Mouse (Mus musculus) left cerebral cortex, adult 2 months (tissue): Measurements from ENCODE around the gene Gfra1. TPM values are rescaled to one million over a fixed set of nuclear protein-coding genes. Genes with fewer than 3 reads are reported as not detected.

Experiments
- DNase-seq, 2 experiments: peaks; one replicate each; pipeline ENCODE4 v3.0.0; 2021 to 2022; ENCODE audit warnings: low spot score in 2 of 2, mixed read lengths in 1 of 2; ENCODE audit errors: extremely low spot score in 1 of 2
- H3K27ac ChIP-seq: fragments of 200-600 bp; 2 replicates; pipeline ENCODE4 v1.8.1; 2022
- H3K4me3 ChIP-seq: fragments of 200-600 bp; 2 replicates; pipeline ENCODE4 v1.8.1; 2022
- CTCF ChIP-seq: fragments of 200-600 bp; IDR thresholded peaks from 2 replicates; pipeline ENCODE4 v1.8.1; 2022; ENCODE audit warnings: antibody characterized with exemption, mild to moderate bottlenecking, moderate library complexity
- intact Hi-C: fragments of 180-260 bp; cut with DNase I; formaldehyde crosslinking; loops from one replicate; pipeline ENCODE4 v1.15.1; 2025
- long read RNA-seq, 2 experiments: library from polyadenylated mRNA; stranded (forward); transcript quantifications; one replicate each; pipeline ENCODE4 v2.0.0; 2021; ENCODE audit warnings: borderline mapping rate in 2 of 2
- total RNA-seq, 2 experiments: library from RNA; stranded (reverse); gene quantifications; 2 replicates each; pipeline ENCODE4 v1.2.3; 2021

Gfra1 gene
- 10 to 100 TPM; 26.7 to 34.1 TPM for total RNA-seq
- long read RNA-seq, experiment 1, full-length matches to known transcripts: 4 of 10 reads
- long read RNA-seq, experiment 1, partial matches to known transcripts: 3 of 10 reads
- long read RNA-seq, experiment 1, other reads (novel, unspliced or antisense): 3 of 10 reads
- long read RNA-seq, experiment 2, full-length matches to known transcripts: 4 of 6 reads
- long read RNA-seq, experiment 2, partial matches to known transcripts: 0 of 6 reads
- long read RNA-seq, experiment 2, other reads (novel, unspliced or antisense): 2 of 6 reads

DNA sequence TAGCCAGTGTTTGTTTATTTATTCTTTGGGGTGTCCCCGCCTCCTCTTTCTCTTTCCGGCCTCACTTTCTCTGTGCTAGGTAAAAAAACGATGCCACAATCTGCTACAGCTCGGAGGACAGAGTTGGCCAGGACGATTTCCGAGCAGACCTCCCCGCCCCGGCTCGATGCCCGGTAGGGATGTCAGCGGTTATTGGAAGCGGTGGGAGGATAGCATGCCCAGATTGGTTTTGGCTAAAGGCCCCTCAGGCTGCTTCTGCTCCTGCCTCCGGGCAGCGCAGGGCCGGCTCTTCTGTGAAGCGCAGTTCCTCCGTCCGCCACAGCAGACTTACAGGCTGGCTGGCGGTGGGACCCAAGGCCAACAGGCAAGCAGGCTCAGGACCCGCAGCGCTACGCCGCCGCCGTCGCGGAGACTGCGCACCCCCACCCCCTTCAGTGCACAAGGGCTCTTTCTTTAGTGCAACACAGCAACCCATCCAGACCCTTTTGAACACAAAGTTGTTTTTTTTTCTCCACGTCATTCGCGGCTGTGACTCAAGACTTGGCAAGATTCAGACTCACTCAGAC is at the start of gene Gfra1:
TSS of gene Gfra1 (minus strand) at position 414 of the 566 bp plus-strand sequence.
- DNase-seq: peak; percentile 47 to 60
- peak; percentile 37 for TF ChIP-seq CTCF
- H3K4me3 ChIP-seq: peak within 1 kb of the TSS; percentile 62
- H3K27ac ChIP-seq: peak within 1 kb of the TSS; percentile 2; the same call in 1 of the 2 replicates
- intact Hi-C loops: no loop called here

DNA sequence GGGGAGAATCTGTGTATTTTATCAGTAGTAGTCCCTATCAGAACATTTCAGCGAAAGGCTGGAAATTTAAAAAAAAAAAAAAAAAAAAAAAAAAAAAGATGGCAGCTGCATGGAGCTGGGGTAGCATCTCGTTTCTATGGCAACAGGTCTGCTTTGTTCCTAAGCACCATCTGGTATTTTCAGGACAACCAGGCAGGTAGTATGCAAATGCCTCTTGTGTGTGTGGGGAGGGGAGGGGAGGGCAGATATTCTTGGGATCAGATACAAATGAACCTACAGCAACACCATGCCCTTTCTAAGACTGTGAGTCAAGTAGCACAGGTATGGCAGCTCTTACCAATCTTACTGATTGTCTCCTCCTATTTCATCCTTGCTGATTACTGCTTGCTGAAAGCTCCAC is 44.3 kb upstream of the Gfra1 start:
- H3K4me3 ChIP-seq: no peak overlapping the region
- DNase-seq: no peak
- no peak for TF ChIP-seq CTCF
- intact Hi-C loops: no loop called here
- H3K27ac ChIP-seq: no peak overlapping the region

DNA sequence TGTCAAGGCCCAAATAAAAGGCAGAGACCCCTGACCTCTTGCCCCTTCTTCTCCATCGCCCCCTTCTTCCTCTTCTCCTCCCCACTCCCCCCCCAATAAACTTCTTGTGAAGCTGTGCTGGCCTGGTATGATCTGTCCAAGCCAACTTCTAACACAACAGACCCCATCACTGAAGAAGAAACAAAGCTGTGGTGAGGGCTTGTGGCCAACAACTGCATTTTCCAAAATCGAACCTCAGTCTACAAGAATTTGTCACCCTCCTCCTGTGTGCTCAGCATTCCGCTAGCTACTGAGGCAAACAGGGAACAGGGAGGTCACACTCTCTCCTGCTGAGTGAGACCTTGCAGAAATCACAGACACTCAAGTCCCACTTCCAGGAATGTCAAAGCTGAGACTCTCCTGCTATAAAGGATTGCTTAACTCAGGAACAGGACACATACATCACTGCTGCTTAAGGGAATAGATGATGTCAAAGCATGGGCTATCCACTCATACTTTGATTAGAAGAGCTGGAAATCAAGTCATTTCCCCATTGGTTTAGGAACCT is 43.8 kb upstream of the Gfra1 start:
- H3K27ac ChIP-seq: no peak overlapping the region
- DNase-seq: no peak
- no peak for TF ChIP-seq CTCF
- intact Hi-C loops: no loop called here
- no peak overlapping the region for H3K4me3 ChIP-seq

DNA sequence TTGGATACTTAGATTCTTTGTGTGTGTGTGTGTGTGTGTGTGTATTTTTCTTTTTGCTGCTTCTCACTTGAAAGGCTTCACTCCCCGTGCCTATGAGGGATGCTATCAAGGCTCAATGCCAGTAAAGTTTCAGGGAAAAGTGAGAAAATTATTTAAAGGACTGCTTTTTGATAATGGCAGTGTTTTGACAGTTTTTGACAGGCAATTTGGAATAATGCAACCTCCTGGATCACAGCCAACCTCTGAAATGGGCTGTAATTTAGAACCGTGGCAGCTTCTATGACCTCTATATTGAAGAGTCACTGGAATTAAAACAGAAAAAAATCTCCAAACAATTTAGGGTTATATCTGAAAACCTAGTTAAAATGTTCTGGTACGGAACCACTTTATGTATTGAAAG is 41.4 kb upstream of the Gfra1 start:
- intact Hi-C loops: no loop called here
- no peak for TF ChIP-seq CTCF
- DNase-seq: no peak
- Histone ChIP-seq H3K4me3 (no peak overlapping the region), H3K27ac (no peak overlapping the region)

DNA sequence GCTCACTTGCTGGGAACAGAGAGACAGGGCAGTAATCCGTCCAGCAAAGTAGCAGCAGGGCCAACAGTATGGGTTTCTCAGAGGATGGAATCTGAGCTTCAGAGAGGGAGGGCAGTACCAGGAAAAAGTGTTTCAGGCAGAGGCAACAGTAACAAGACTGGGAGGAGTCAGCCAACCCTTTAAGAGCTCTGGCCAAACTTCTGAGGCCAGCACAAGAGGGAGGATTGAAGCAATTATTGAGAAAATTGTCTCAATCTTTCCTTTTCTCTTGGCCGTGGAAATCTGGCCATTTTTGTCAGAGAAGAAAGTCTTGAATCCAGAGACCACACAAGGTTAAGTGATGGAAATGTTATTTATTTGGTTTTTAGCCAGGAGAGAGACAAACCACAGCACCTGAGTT is 31.0 kb upstream of the Gfra1 start:
- TF ChIP-seq CTCF: no peak
- Histone ChIP-seq H3K27ac (no peak overlapping the region), H3K4me3 (no peak overlapping the region)
- no peak for DNase-seq
- intact Hi-C loops: no loop called here

DNA sequence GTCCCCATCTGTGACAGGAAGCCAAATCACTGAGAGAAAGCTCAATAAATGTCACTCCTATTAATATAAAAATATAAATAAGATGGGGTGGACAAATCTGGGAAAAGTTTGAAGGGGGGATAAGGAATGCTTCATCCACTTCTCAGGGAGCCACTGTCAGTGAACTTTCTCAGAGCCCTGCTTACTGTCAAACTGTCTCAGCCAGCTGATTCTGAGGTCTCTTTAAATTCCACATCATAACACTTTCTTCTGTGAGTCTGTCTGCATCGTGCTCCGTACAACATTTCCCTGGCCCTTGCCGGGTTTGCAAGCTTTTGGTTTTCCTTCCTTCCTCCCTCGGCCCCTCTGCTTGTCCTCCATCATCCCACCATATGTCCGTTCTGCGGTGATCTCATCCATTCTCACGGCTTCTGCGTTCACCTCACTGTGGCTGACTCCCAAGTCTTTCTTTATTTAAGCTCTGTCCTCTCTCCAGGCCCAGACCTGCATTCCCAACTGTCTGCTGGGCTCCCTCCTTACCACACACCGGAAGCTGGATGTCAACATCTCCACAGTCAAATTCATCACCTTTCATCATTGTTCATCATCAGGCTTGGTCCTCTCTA is 26.8 kb upstream of the Gfra1 start:
- Histone ChIP-seq H3K27ac (no peak overlapping the region), H3K4me3 (no peak overlapping the region)
- TF ChIP-seq CTCF: no peak

DNA sequence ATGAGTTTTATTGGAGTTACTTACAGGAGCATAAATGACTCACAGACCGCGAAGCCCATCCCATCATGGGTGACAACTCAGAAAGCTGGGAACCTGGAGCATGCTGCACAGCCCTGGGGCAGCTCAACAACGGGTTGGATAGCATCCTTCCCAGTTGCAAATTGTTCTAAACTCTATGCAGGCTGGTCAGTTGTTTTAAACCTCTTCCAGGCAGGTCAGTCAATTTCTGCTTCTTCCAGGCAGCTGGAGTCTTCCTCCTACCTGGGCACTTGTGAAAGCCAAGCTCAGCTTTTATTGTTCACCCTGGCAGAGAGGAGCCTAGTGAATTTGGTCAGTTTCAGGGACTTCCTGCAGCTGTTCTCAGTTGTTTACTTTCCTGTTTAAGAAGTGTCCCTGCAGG is 18.5 kb upstream of the Gfra1 start:
- intact Hi-C loops: no loop called here

More for the DNA sequence above, 26.8 kb upstream of the Gfra1 start:
- DNase-seq: no peak
- intact Hi-C loops: no loop called here

DNA sequence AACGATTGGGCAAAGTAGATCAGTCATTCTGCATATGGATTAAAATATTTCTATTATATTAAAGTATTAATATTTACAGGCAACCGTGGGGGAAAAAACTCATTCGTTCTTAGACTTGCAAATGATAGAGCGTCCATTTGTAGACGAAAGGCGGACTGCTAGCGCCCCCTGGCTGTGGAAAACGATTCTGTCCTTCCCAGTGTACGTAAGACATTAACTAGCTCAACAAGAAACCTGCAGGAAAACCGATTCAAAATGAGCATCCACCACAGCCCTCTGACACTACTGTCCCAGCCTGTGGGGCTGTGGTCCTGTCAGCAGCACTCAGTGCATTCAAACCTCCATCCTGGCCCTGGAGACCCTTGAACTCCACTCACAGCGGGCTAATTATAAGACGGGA is 13.7 kb upstream of the Gfra1 start:
- peak; percentile 85 to 91 for DNase-seq
- peak; percentile 96 for TF ChIP-seq CTCF
- intact Hi-C loops: loop anchor here (2.0 to 10.0 kb wide), 8 partner anchors 89 to 815 kb away; no protein-coding TSS in a partner anchor
- no peak overlapping the region for H3K27ac ChIP-seq
- no peak overlapping the region for H3K4me3 ChIP-seq

More for the DNA sequence above, 18.5 kb upstream of the Gfra1 start:
- no peak for TF ChIP-seq CTCF
- H3K4me3 ChIP-seq: no peak overlapping the region
- DNase-seq: no peak
- no peak overlapping the region for H3K27ac ChIP-seq

DNA sequence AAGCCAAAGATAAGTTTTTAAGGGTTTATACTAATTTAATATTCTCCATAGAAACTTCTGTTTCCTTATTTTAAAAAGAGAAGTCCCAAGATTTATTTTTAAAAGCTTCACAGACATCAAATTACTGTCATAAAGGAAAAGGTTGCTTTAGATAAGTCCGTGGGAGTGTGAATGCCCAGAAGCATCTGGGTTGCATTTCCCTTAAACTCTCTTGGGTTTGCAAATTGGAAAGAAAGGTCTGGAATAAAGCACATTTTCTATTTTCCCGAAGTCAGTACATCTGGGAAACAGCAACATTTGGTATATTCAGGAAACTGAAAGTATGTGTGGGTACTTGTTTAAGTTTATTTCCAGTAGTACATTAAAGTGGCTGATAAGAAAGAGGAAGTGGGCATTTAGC is 12.6 kb upstream of the Gfra1 start:
- no peak overlapping the region for H3K4me3 ChIP-seq
- intact Hi-C loops: loop anchor here (2.0 to 10.0 kb wide), 8 partner anchors 90 to 814 kb away; no protein-coding TSS in a partner anchor
- DNase-seq: no peak
- H3K27ac ChIP-seq: no peak overlapping the region
- TF ChIP-seq CTCF: no peak

DNA sequence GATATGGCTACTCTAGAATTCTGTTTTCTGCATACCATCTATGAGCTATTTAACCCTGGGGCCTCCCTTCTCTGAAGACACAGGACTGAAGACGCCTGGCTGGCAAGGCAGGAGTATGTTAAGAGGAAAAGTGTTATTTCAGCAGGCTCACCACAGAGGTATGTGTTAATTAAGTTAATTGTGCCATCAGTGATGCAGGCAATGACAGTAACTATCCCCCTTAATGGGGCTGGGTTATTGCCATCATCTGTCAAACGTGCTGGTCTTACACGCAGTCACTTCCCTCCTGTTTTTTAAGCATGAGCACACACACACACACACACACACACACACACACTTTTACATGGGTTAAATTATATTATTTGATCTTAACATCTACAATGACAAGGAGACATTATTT is 8.0 kb upstream of the Gfra1 start:
- Histone ChIP-seq H3K4me3 (no peak overlapping the region), H3K27ac (no peak overlapping the region)
- TF ChIP-seq CTCF: no peak
- intact Hi-C loops: loop anchor here (10.0 kb wide), 1 partner anchor 469 kb away; no protein-coding TSS in a partner anchor
- no peak for DNase-seq

DNA sequence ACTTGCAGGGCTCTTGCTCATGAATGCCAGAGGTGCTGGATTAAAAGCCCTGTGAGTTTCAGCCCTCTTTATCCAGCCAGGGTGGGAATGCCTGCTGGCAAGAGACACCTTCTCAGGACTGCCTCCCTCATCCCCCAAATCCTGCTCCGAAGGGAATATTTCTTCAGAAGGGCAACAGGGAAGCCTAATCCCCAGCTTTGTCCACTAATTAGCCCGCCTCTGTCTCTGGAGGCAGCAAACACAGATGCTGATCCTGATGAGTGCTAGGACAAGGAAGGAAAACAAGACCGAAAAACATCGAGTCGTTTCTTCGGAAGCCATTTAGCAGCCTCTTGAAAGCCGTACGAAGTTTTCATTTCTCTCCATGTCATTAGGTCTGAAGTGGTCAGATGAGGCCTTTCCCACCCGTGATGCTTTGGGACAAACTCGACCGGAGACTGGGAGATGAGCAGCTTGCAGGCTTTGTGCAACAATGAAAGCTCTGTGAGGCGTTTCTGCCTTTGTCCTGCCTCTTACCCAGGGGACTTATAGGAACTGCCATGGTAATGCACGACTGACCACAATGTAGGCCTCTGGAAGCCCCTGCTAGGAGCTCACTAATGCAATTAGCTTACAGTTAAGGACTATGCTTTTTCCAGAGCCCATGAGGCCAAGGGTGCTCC is 4.8 kb upstream of the Gfra1 start:
- no peak for DNase-seq
- intact Hi-C loops: loop anchor here (10.0 kb wide), 1 partner anchor 466 kb away; no protein-coding TSS in a partner anchor
- Histone ChIP-seq H3K27ac (no peak overlapping the region), H3K4me3 (no peak overlapping the region)
- TF ChIP-seq CTCF: no peak
